Mouse (Mus musculus): Measurements from ENCODE around the gene Msln. TPM values are rescaled to one million over a fixed set of nuclear protein-coding genes. Genes with fewer than 3 reads are reported as not detected.

Msln gene
- polyA plus RNA-seq (2015; fragmentation: Nextera tagmentation; extraction: Ambion mirVana), result 0.84 TPM in 1 of 2 replicates, not detected in the other

- Histone ChIP-seq H3K4me2 (no peak within 1 kb of the TSS), H3K9ac (no peak within 1 kb of the TSS), H3K27ac (replicated peaks) (no peak within 1 kb of the TSS), H3K4me3 (no peak within 1 kb of the TSS), H3K4me1 (replicated peaks) (peaks cover 7% of the 10 kb centered on the region; the same call in 1 of the 2 replicates), H3K27me3 (no peaks in the 10 kb centered on the region), H3K36me3 (no peaks in the 10 kb centered on the region), H3K9me3 (no peaks in the 10 kb centered on the region)
- WGBS, result 88% methylated on average over 9 of the region's 9 CpGs
- ATAC-seq (ENCODE audit: low FRiP score, low read depth), result no peak
These were observed at the start of gene Msln for GRCm38 (mm10) chr17:25754241-25754640. Msln (minus strand) TSS chr17:25754378.

GRCm38 (mm10) chr17:25802825-25803517, 48.8 kb upstream of the Msln start:
- Histone ChIP-seq H3K27me3 (no peaks in the 10 kb centered on the region), H3K27ac (replicated peaks) (peak overlapping the region; percentile 86), H3K4me3 (no peak overlapping the region), H3K4me1 (replicated peaks) (peaks cover 25% of the 10 kb centered on the region), H3K9ac (peak overlapping the region; percentile 27; the same call in 1 of the 2 replicates), H3K36me3 (no peaks in the 10 kb centered on the region), H3K9me3 (no peaks in the 10 kb centered on the region), H3K4me2 (peak overlapping the region; percentile 45)
- WGBS, result 4% methylated on average over 10 of the region's 10 CpGs
- ATAC-seq (ENCODE audit: low FRiP score, low read depth), result peak; percentile 87

GRCm38 (mm10) chr17:25801029-25801428, 46.9 kb upstream of the Msln start:
- peaks cover 39% of the 10 kb centered on the region for H3K4me1 ChIP-seq (replicated peaks)
- no peaks in the 10 kb centered on the region for H3K9me3 ChIP-seq
- no peak for ATAC-seq (ENCODE audit: low FRiP score, low read depth)
- no peak overlapping the region for H3K9ac ChIP-seq
- H3K4me3 ChIP-seq, result no peak overlapping the region
- H3K27me3 ChIP-seq, result peaks cover 5% of the 10 kb centered on the region; the same call in 1 of the 2 replicates
- H3K4me2 ChIP-seq, result no peak overlapping the region
- H3K27ac ChIP-seq (replicated peaks), result no peak overlapping the region
- 9% methylated on average over 6 of the region's 6 CpGs for WGBS
- no peaks in the 10 kb centered on the region for H3K36me3 ChIP-seq

GRCm38 (mm10) chr17:25796951-25797369, 42.8 kb upstream of the Msln start, which contains the start of gene Metrn:
Metrn (minus strand) TSS chr17:25797136.
- peak; percentile 70 for ATAC-seq (ENCODE audit: low FRiP score, low read depth)
- peak within 1 kb of the TSS; percentile 36 for H3K9ac ChIP-seq
- H3K27ac ChIP-seq (replicated peaks), result peak within 1 kb of the TSS; percentile 95
- no peaks in the 10 kb centered on the region for H3K36me3 ChIP-seq
- H3K27me3 ChIP-seq, result peaks cover 9% of the 10 kb centered on the region; the same call in 1 of the 2 replicates
- H3K4me3 ChIP-seq, result peak within 1 kb of the TSS; percentile 52
- peaks cover 45% of the 10 kb centered on the region for H3K4me1 ChIP-seq (replicated peaks)
- under 1% methylated on average over 33 of the region's 35 CpGs for WGBS
- peak within 1 kb of the TSS; percentile 92 for H3K4me2 ChIP-seq
- H3K9me3 ChIP-seq, result no peaks in the 10 kb centered on the region

GRCm38 (mm10) chr17:25796211-25796771, 42.1 kb upstream of the Msln start:
- Histone ChIP-seq H3K27ac (replicated peaks) (peak overlapping the region; percentile 95), H3K9ac (peak overlapping the region; percentile 36), H3K36me3 (no peaks in the 10 kb centered on the region), H3K9me3 (no peaks in the 10 kb centered on the region), H3K27me3 (peaks cover 9% of the 10 kb centered on the region; the same call in 1 of the 2 replicates), H3K4me3 (peak overlapping the region; percentile 52), H3K4me2 (peak overlapping the region; percentile 92), H3K4me1 (replicated peaks) (peaks cover 49% of the 10 kb centered on the region)
- under 1% methylated on average over 37 of the region's 37 CpGs for WGBS
- no peak for ATAC-seq (ENCODE audit: low FRiP score, low read depth)

- Histone ChIP-seq H3K9ac (peak within 1 kb of the TSS; percentile 36), H3K9me3 (no peaks in the 10 kb centered on the region), H3K4me3 (peak within 1 kb of the TSS; percentile 52), H3K4me1 (replicated peaks) (peaks cover 55% of the 10 kb centered on the region), H3K36me3 (no peaks in the 10 kb centered on the region), H3K27me3 (peaks cover 9% of the 10 kb centered on the region; the same call in 1 of the 2 replicates), H3K27ac (replicated peaks) (peak within 1 kb of the TSS; percentile 95), H3K4me2 (peak within 1 kb of the TSS; percentile 92)
- 4% methylated on average over 6 of the region's 6 CpGs for whole genome bisulfite sequencing
- ATAC-seq (ENCODE audit: low FRiP score, low read depth), result peak; percentile 62
These were observed 41.5 kb upstream of the Msln start, which contains the start of gene AC134908.4 for GRCm38 (mm10) chr17:25795609-25796092. AC134908.4 (minus strand) TSS chr17:25795659.

GRCm38 (mm10) chr17:25794998-25795397, 40.8 kb upstream of the Msln start:
- Histone ChIP-seq H3K4me1 (replicated peaks) (peaks cover 59% of the 10 kb centered on the region), H3K4me2 (peak overlapping the region; percentile 92), H3K4me3 (peak overlapping the region; percentile 52), H3K27ac (replicated peaks) (peak overlapping the region; percentile 95), H3K36me3 (no peaks in the 10 kb centered on the region), H3K27me3 (peaks cover 9% of the 10 kb centered on the region; the same call in 1 of the 2 replicates), H3K9ac (0 out of 2 replicates have a peak overlapping the region, but pooled peaks have one; percentile 30), H3K9me3 (no peaks in the 10 kb centered on the region)
- no peak for ATAC-seq (ENCODE audit: low FRiP score, low read depth)
- WGBS, result 39% methylated on average over 17 of the region's 17 CpGs

GRCm38 (mm10) chr17:25794197-25794596, 40.0 kb upstream of the Msln start:
- Histone ChIP-seq H3K4me2 (peak overlapping the region; percentile 92), H3K4me3 (0 out of 2 replicates have a peak overlapping the region, but pooled peaks have one; percentile 52), H3K27ac (replicated peaks) (peak overlapping the region; percentile 95), H3K4me1 (replicated peaks) (peaks cover 59% of the 10 kb centered on the region), H3K36me3 (peaks cover 6% of the 10 kb centered on the region; the same call in 1 of the 2 replicates), H3K9me3 (no peaks in the 10 kb centered on the region), H3K27me3 (peaks cover 9% of the 10 kb centered on the region; the same call in 1 of the 2 replicates), H3K9ac (0 out of 2 replicates have a peak overlapping the region, but pooled peaks have one; percentile 30)
- ATAC-seq (ENCODE audit: low FRiP score, low read depth), result no peak
- WGBS, result 13% methylated on average over 13 of the region's 13 CpGs

- Histone ChIP-seq H3K4me2 (peak within 1 kb of the TSS; percentile 92), H3K9me3 (no peaks in the 10 kb centered on the region), H3K9ac (peak within 1 kb of the TSS; percentile 88), H3K27ac (replicated peaks) (peak within 1 kb of the TSS; percentile 95), H3K36me3 (peaks cover 9% of the 10 kb centered on the region; the same call in 1 of the 2 replicates), H3K4me1 (replicated peaks) (peaks cover 59% of the 10 kb centered on the region), H3K4me3 (peak within 1 kb of the TSS; percentile 84), H3K27me3 (peaks cover 9% of the 10 kb centered on the region; the same call in 1 of the 2 replicates)
- ATAC-seq (ENCODE audit: low FRiP score, low read depth), result peak; percentile 65
- WGBS, result under 1% methylated on average over 14 of the region's 14 CpGs
These were observed 38.4 kb upstream of the Msln start, which contains the start of gene Fam173a for GRCm38 (mm10) chr17:25792615-25793014. Fam173a (minus strand) TSS chr17:25792901.

GRCm38 (mm10) chr17:25791843-25792527, 37.8 kb upstream of the Msln start:
- peak overlapping the region; percentile 95 for H3K27ac ChIP-seq (replicated peaks)
- H3K9ac ChIP-seq, result peak overlapping the region; percentile 88
- no peaks in the 10 kb centered on the region for H3K9me3 ChIP-seq
- under 1% methylated on average over 45 of the region's 45 CpGs for WGBS
- H3K4me2 ChIP-seq, result peak overlapping the region; percentile 92
- ATAC-seq (ENCODE audit: low FRiP score, low read depth), result peak; percentile 57
- H3K4me1 ChIP-seq (replicated peaks), result peaks cover 53% of the 10 kb centered on the region
- peak overlapping the region; percentile 84 for H3K4me3 ChIP-seq
- peaks cover 9% of the 10 kb centered on the region; the same call in 1 of the 2 replicates for H3K36me3 ChIP-seq
- peaks cover 9% of the 10 kb centered on the region; the same call in 1 of the 2 replicates for H3K27me3 ChIP-seq

- peak overlapping the region; percentile 84 for H3K4me3 ChIP-seq
- H3K36me3 ChIP-seq, result peaks cover 9% of the 10 kb centered on the region; the same call in 1 of the 2 replicates
- ATAC-seq (ENCODE audit: low FRiP score, low read depth), result no peak
- peak overlapping the region; percentile 92 for H3K4me2 ChIP-seq
- H3K27me3 ChIP-seq, result peaks cover 6% of the 10 kb centered on the region; the same call in 1 of the 2 replicates
- WGBS, result 22% methylated on average over 19 of the region's 19 CpGs
- H3K9me3 ChIP-seq, result no peaks in the 10 kb centered on the region
- peaks cover 47% of the 10 kb centered on the region for H3K4me1 ChIP-seq (replicated peaks)
- peak overlapping the region; percentile 95 for H3K27ac ChIP-seq (replicated peaks)
- H3K9ac ChIP-seq, result peak overlapping the region; percentile 88
These were observed 37.2 kb upstream of the Msln start for GRCm38 (mm10) chr17:25791320-25791842.
